Mouse (Mus musculus) brain, embryonic 14.5 days (tissue): ENCODE measurements around the gene 6430571L13Rik. TPM values are rescaled to one million over a fixed set of nuclear protein-coding genes. Genes with fewer than 3 reads are reported as not detected.

Experiments used
- DNase-seq: peaks from one replicate; pipeline ENCODE4 v3.0.0-alpha.2; 2011; ENCODE audit warnings: low read depth
- CTCF ChIP-seq: fragments of 200-500 bp; IDR thresholded peaks from 2 replicates; pipeline ENCODE4 v1.5.1; 2012; ENCODE audit warnings: inconsistent platforms, mild to moderate bottlenecking, moderate library complexity, borderline replicate concordance; ENCODE audit not compliant: insufficient read depth, insufficient read length; ENCODE audit errors: extremely low read depth
- POLR2A ChIP-seq: fragments of 200-500 bp; IDR thresholded peaks from 2 replicates; pipeline ENCODE4 v1.6.1; 2012; ENCODE audit warnings: mild to moderate bottlenecking, inconsistent platforms, borderline replicate concordance; ENCODE audit not compliant: poor library complexity, insufficient read depth, insufficient read length, severe bottlenecking; ENCODE audit errors: extremely low read depth
- polyA plus RNA-seq: library from polyadenylated mRNA; depleted of rRNA; stranded (reverse); fragments of >200 nt; gene quantifications from 2 replicates; pipeline ENCODE4 v1.2.3, GENCODE M21; 2012

The 6430571L13Rik gene
- polyA plus RNA-seq, 1 experiment: 8.6 TPM

- no peak for TF ChIP-seq CTCF
- no peak for TF ChIP-seq POLR2A
- DNase-seq: no peak
Measured at GRCm38 (mm10) chr9:107375451-107375850, 35.0 kb downstream of the 6430571L13Rik start.

DNA sequence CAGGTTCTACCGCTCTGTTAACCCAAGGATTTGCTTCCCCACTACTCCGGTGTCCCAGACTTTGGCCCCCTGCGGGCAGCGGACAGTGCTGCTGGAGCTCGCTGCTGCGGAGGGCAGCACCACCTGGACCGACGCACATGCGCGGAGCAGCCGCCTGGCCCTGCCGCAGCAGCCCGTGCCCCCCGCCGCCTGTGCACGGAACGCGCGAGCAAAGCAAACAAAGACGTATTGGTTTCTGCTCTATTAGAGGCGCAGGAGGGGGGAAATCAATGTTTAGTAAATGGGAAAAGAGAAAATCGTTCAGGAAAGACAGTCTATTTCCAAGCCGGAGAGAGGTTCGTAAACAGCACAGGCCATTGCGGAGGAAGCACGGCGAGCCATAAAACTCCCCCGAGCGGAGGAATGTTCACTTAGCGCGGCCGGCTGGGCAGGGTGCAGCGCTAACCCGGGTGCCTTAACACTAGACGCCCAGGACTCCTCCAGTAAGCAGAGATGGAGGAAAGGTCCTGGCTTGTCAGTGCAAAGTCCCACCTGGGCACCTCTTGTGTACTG is 37.6 kb downstream of the 6430571L13Rik start:
- TF ChIP-seq POLR2A (peak; percentile 28; the same call in 1 of the 2 replicates), CTCF (peak; percentile 39; the same call in 1 of the 2 replicates)
- peak; percentile 83 for DNase-seq

DNA sequence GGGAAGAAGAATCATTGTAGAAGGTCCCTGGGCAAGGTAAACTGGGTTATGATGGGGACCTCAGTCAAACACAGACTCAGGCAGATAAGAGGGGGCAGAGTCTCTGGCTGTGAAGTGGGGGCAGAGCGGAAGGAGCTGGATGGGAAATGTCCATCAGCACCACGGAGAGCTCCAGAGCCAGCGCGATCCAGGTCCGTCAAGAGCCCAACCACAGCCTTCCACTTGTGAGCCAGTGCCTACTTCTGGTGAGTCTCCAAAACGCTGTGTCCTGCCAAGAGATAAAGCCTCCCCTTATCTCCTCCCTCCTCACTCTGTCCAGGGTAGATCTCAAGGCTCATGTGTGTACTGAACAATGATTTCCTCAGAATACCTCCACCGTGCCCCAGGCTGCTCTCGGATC is 41.3 kb downstream of the 6430571L13Rik start:
- no peak for TF ChIP-seq POLR2A
- no peak for TF ChIP-seq CTCF
- peak; percentile 15 for DNase-seq

GRCm38 (mm10) chr9:107384396-107384795 is 44.0 kb downstream of the 6430571L13Rik start:
- DNase-seq: peak; percentile 31

DNA sequence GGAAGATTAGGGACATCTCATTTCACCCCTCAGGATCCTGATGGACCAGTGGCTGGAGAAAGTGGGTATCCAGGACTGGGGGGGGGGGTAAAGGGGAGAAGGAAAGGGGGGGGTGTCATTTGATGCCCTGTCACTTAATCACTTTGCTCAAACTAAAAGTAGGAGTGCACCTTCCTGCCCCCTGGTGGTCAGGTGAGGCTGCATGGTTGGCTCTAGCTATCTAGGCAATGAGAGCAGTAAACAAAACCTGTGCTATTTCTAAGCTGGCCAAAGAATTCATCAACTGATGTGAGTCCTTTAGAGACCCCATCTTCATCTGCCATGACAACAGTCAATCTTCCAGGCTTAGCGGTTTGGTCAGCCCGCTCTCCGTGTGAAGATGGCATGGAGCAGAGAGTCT is 46.3 kb downstream of the 6430571L13Rik start:
- TF ChIP-seq CTCF (peak; percentile 52; the same call in 1 of the 2 replicates), POLR2A (no peak)

More at GRCm38 (mm10) chr9:107384396-107384795, 44.0 kb downstream of the 6430571L13Rik start:
- TF ChIP-seq POLR2A (no peak), CTCF (no peak)

DNA sequence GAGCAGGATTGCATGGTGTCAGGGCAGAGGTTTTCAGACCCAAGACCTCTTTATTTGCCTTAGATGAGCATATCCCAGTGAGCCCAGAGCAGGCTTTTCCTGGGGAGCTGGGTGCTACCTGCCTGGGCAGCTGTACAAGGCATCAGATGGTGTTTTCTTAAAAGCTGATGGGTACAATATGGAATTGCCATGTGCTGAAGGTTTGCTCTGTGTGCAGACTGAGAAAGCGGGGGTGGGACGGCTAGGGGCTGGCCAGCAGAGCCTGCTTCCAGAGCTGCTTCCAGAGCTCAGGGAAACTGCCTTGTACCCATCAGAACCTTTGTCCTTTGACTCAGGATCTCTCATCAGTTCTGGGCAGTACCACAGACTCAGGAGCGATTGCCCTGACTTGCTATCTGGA is 47.3 kb downstream of the 6430571L13Rik start:
- TF ChIP-seq POLR2A (no peak), CTCF (no peak)
- peak; percentile 14 for DNase-seq

More for the DNA sequence above, 46.3 kb downstream of the 6430571L13Rik start:
- no peak for DNase-seq

DNA sequence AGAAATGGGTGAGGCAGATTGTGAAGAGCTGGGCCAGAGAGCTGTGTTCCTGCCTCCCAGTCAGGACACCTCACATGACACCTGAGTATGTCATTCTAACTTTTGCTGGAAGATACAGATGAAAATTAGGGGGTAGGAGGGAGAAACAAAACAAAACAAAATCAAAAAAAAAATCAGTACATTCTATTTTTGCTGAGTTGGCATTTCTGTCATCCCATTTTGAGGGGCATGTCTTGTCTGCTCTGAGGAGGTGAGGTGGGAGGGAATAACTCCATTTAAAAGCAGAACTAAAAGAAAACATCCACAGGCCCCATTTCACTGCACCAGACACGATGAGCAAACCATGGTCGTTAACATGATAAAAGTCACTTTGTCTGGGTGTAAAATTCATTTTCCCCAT is 47.9 kb downstream of the 6430571L13Rik start:
- TF ChIP-seq POLR2A: no peak
- TF ChIP-seq CTCF: no peak
- DNase-seq: no peak

- TF ChIP-seq CTCF (no peak; the same call in 1 of the 2 replicates), POLR2A (no peak)
- DNase-seq: no peak
Measured at GRCm38 (mm10) chr9:107396397-107396796, 56.0 kb downstream of the 6430571L13Rik start.

GRCm38 (mm10) chr9:107398968-107399367 is 58.6 kb downstream of the 6430571L13Rik start:
- TF ChIP-seq CTCF: no peak
- no peak for TF ChIP-seq POLR2A
- DNase-seq: no peak

DNA sequence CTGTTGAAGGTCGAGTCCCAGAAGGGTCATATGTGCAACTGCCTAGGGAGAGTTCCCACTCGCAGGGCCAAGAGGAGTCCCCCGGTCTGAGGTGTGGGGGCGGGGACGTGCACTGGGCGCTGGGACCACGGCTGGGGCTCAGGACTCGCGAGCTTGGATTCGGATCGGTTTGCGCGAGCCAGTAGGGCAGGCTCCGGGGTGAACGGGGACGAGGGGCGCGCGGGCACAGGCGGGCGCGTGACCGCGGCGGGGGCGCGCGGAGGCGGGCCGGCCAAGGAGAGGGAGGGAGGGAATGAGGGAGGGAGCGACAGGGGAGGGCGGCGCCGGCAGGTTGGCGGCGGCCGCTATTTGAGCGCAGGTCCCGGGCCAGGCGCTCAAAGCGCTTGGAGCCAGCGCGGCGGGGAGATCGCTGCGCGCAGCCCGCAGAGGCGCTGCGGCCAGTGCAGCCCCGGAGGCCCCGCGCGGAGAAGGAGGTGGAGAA is 59.1 kb downstream of the 6430571L13Rik start, which contains the start of gene Cacna2d2:
Gene Cacna2d2, plus strand, starts transcription at position 122 of the 481 bp plus-strand sequence.
- no peak for TF ChIP-seq CTCF
- peak; percentile 86 for TF ChIP-seq POLR2A
- DNase-seq: peak; percentile 83

GRCm38 (mm10) chr9:107400060-107400511 is 59.7 kb downstream of the 6430571L13Rik start:
- DNase-seq: peak; percentile 65
- no peak for TF ChIP-seq POLR2A
- TF ChIP-seq CTCF: no peak
